Mouse (Mus musculus): Measurements from ENCODE around the gene Cd80. TPM values are rescaled to one million over a fixed set of nuclear protein-coding genes. Genes with fewer than 3 reads are reported as not detected.

Cd80 gene
- polyA plus RNA-seq, 1 experiment = 0.19 TPM

GRCm38 (mm10) chr16:38476312-38477240 is 21.2 kb downstream of the Cd80 start:
- no peak for TF ChIP-seq GATA1 (IDR thresholded peaks at IDR 0.05; ENCODE audit: low read length)

DNA sequence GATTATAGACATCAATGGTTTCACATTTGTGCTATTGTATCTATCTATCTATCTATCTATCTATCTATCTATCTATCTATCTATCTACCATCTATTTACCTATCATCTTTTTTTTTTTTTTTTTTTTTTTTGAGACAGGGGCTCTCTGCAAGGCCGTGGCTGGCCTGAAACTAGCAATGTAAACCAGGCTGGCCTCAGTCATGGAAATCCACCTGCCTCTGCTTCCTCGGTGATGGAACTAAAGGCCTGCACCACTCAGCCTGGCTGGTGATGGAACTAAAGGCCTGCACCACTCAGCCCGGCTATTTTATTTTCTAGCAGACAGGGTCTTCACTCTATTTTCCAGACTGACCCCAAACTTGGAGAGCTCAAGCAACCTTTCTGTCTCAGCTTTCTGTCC is 22.9 kb downstream of the Cd80 start:
- TF ChIP-seq GATA1 (IDR thresholded peaks at IDR 0.05; ENCODE audit: low read length) = no peak

GRCm38 (mm10) chr16:38481327-38481726 is 26.0 kb downstream of the Cd80 start:
- peak; percentile 19 for TF ChIP-seq GATA1 (IDR thresholded peaks at IDR 0.05; ENCODE audit: low read length)

DNA sequence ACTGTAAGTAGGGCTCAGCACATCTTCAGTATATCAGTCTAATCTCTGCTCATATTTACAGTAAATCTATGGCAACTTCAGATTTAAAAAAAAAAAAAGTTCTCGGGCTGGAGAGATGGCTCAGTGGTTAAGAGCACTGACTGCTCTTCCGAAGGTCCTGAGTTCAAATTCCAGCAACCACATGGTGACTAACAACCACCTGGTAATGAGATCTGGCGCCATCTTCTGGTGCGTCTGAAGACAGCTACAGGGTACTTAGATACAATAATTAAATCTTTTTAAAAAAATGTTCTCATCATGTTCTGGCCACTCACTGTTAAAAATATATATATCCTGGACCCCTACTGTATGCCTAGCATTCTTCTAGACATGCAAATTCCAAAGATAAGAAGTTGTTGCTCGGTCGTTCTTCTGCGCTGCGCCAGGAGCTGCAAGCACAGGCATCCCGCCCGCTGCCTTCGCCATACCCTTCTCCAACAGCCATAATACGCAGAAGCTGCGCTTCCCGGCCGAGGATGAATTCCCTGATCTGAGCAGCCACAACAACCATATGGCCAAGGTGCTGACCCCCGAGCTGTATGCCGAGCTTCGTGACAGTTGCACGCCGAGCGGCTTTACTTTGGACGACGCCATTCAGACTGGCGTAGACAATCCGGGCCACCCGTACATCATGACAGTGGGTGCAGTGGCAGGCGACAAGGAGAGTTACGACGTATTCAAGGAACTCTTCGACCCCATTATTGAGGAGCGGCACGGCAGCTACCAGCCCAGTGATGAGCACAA is 27.6 kb downstream of the Cd80 start:
- TF ChIP-seq GATA1 (IDR thresholded peaks at IDR 0.05; ENCODE audit: low read length) = no peak

- TF ChIP-seq GATA1 (IDR thresholded peaks at IDR 0.05; ENCODE audit: low read length) = no peak
Observed at GRCm38 (mm10) chr16:38483582-38484309, 28.4 kb downstream of the Cd80 start.

- no peak for TF ChIP-seq GATA1 (IDR thresholded peaks at IDR 0.05; ENCODE audit: low read length)
Observed at GRCm38 (mm10) chr16:38492551-38492950, 37.2 kb downstream of the Cd80 start.

- TF ChIP-seq GATA1 (IDR thresholded peaks at IDR 0.05; ENCODE audit: low read length) = no peak
Observed at GRCm38 (mm10) chr16:38493890-38494289, 38.5 kb downstream of the Cd80 start.

DNA sequence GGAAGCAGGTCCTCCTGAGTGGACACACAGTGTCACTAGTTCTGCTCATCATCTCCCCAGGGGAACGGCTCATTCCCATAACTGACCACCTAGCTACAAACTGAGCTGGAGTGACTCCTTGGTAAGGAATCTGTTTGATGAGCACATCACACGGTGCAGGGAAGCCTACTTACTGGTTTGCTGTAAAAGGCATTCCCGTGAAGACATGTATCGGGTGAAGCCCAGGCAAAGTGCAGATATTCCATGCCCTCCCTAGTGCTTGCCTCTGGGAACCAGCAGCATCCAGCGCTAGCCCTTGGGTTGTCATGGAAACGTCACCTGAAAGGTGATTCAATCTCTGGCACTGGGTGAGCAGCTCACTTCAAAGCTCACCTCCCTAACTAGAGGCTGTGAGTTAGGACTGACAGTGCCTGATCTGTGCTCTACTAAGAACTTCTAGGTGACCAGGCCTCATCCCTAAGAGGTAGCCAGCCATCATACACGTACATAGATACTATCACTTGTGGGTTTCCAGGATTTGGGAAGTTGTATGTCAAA is 41.3 kb downstream of the Cd80 start:
- TF ChIP-seq GATA1 (IDR thresholded peaks at IDR 0.05; ENCODE audit: low read length) = no peak

DNA sequence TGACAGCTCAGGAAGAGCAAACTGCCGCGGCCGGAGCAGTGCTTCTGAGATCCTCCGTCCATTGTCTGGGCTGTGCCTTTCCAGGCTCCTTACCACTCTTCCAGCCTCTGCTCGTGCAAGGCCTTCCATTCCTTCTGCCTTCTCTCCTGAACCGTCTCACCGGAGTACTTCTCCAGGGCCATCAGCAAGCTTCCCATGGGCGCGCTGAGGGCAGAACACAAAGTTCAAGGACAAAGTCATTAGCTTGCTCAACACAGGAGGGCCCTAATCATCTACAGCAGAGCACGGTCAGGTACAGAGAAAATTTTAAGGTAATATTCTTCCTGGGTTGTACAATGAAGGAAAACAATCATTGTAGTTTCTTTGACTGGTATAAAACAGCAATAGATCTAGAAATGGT is 47.1 kb downstream of the Cd80 start:
- no peak for TF ChIP-seq GATA1 (IDR thresholded peaks at IDR 0.05; ENCODE audit: low read length)

- no peak for TF ChIP-seq GATA1 (IDR thresholded peaks at IDR 0.05; ENCODE audit: low read length)
Observed at GRCm38 (mm10) chr16:38503528-38503927, 48.2 kb downstream of the Cd80 start.

- no peak for TF ChIP-seq GATA1 (IDR thresholded peaks at IDR 0.05; ENCODE audit: low read length)
Observed at GRCm38 (mm10) chr16:38506041-38506634, 50.8 kb downstream of the Cd80 start.

DNA sequence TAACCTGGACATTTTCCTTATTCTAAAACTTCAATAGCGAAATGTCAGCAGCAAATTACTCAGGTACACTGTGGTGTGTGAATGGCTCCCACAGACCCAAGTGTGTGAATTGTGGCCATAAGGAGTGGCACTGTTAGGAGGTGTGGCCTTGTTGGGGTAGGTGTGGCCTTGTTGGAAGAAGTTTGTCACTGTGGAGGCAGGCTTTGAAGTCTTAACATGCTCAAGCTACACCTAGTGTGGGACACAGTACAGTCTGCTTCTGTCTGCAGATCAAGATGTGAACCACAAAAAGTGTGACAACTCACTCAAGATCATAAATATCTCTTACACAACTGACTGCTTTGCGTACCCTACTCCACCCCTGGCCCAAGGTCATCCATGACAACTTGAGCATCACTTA is 55.5 kb downstream of the Cd80 start:
- TF ChIP-seq GATA1 (IDR thresholded peaks at IDR 0.05; ENCODE audit: low read length) = no peak

DNA sequence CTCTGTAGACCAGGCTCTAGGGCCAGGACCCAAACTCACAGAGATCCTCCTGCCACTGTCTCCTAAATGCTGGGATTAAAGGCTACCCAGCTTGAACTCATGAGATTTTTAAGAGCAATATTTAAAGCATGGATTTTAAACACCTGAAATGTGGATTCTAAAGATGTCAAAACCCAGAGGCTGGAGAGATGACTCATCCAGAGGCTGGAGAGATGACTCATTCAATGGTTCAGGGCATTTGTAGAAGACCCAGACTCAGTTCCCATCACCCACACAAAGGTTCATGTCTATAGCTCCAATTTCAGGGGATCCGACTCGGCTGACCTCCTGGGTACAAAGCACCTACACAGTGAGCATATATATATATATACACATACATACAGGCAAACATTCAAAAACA is 63.8 kb downstream of the Cd80 start:
- TF ChIP-seq GATA1 (IDR thresholded peaks at IDR 0.05; ENCODE audit: low read length) = no peak

DNA sequence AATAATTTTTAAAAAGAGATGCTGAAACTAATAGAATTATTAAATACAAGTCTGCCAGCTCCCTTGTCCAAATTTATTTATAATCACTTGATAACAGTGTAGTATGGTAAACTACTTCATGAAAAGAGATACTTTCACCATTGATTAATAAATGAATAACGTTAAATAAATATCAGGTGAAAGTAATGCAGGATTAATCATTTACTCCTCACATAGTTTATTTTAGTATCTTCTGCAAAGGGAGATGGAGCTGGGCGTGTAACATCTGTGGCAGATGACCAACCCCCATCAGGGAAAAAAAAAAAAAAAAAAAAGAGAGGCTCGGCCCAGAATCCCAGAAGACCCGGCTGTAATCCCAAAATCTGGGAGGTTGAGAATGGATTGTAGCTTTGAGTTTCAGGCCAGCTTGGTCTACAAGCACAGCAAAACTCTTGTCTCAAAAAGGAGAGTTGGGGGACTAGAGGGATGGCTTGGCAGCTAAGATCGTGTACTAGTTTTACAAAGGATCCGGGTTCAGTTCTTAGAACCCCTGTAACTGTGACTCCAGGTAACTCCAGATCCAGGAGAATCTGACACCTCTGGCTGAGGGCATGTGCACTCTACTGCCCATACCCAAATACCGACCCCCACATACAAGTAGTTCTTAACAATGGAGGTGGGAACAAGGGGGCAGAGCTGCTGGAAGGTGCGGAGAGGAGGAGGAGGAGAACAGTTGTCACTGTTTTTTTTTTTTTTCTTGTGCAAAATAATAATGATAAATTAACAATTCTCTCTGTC is 66.0 kb downstream of the Cd80 start:
- TF ChIP-seq GATA1 (IDR thresholded peaks at IDR 0.05; ENCODE audit: low read length) = no peak
